Mouse (Mus musculus) ES-E14 (cell line): ENCODE results near the gene Tmed9. TPM values are rescaled to one million over a fixed set of nuclear protein-coding genes. Genes with fewer than 3 reads are reported as not detected.

Experiments used
- DNase-seq: peaks from one replicate; pipeline ENCODE4 v3.0.0-alpha.2; 2013; ENCODE audit warnings: low read depth, low spot score
- H3K27ac ChIP-seq: 2 replicates; pipeline ENCODE4 v1.5.1; 2012; ENCODE audit warnings: low read depth, mild to moderate bottlenecking, low read length, moderate library complexity, mixed read lengths; ENCODE audit not compliant: poor library complexity, insufficient read depth, severe bottlenecking
- H3K36me3 ChIP-seq: 2 replicates; pipeline ENCODE4 v1.6.1; 2012; ENCODE audit warnings: mild to moderate bottlenecking, low read length, moderate library complexity, mixed read lengths; ENCODE audit not compliant: control insufficient read depth, poor library complexity, insufficient read depth, severe bottlenecking
- H3K4me1 ChIP-seq, 2 experiments: fragments of 150-350 bp in 1 of 2; sonication (generic) in 1 of 2; 2 replicates each; pipeline ENCODE4 v1.6.1; 2012; ENCODE audit warnings: low read length in 2 of 2, mild to moderate bottlenecking in 1 of 2, mixed read lengths in 1 of 2; ENCODE audit not compliant: control insufficient read depth in 2 of 2, insufficient read depth in 2 of 2, poor library complexity in 1 of 2
- H3K4me3 ChIP-seq, 2 experiments: fragments of 150-350 bp in 1 of 2; sonication (generic) in 1 of 2; 2 replicates each; pipeline ENCODE4 v1.5.1; 2012; ENCODE audit warnings: low read length in 2 of 2, low read depth in 1 of 2, mild to moderate bottlenecking in 1 of 2, mixed read lengths in 1 of 2; ENCODE audit not compliant: insufficient read depth in 1 of 2, poor library complexity in 1 of 2, severe bottlenecking in 1 of 2
- H3K9ac ChIP-seq: 2 replicates; pipeline ENCODE4 v1.6.1; 2012; ENCODE audit warnings: low read depth, mild to moderate bottlenecking, low read length, mixed read lengths; ENCODE audit not compliant: poor library complexity, insufficient read depth, severe bottlenecking
- H3K9me3 ChIP-seq: fragments of 150-350 bp; sonication (generic); 2 replicates; pipeline ENCODE4 v1.6.1; 2012; ENCODE audit warnings: low read depth, mild to moderate bottlenecking, low read length; ENCODE audit not compliant: control insufficient read depth, insufficient read depth
- CHD2 ChIP-seq: IDR thresholded peaks from 2 replicates; pipeline ENCODE4 v1.6.1; 2014; ENCODE audit warnings: mild to moderate bottlenecking, low read depth, low read length, inconsistent platforms
- HCFC1 ChIP-seq: IDR thresholded peaks from 2 replicates; pipeline ENCODE4 v1.6.1; 2012; ENCODE audit warnings: low read length, inconsistent platforms, borderline replicate concordance; ENCODE audit not compliant: insufficient read depth
- MAFK ChIP-seq: IDR thresholded peaks from 2 replicates; pipeline ENCODE4 v1.6.1; 2014; ENCODE audit warnings: mild to moderate bottlenecking, low read depth, low read length, inconsistent platforms; ENCODE audit not compliant: insufficient read depth
- ZC3H11A ChIP-seq: IDR thresholded peaks from 2 replicates; pipeline ENCODE4 v1.6.1; 2012; ENCODE audit warnings: low read depth, mild to moderate bottlenecking, inconsistent platforms, low read length, borderline replicate concordance
- ZNF384 ChIP-seq: IDR thresholded peaks from 2 replicates; pipeline ENCODE4 v1.6.1; 2012; ENCODE audit warnings: low read depth, low read length, inconsistent platforms
- in situ Hi-C, 2 experiments: fragments of 600-800 bp; cut with MboI; formaldehyde crosslinking; loops; one replicate each; pipeline ENCODE4 v1.15.1; 2025; ENCODE audit warnings: low sequenced_read_pairs in 2 of 2, inconsistent platforms in 1 of 2; ENCODE audit not compliant: unreplicated experiment in 2 of 2
- total RNA-seq: library from RNA; depleted of rRNA; stranded (reverse); fragments of 300-350 nt; gene quantifications from 2 replicates; pipeline ENCODE4 v1.2.3, GENCODE M21; 2012

The Tmed9 gene
- total RNA-seq, 1 experiment: 363 TPM

- peak overlapping the region; percentile 64; the same call in 1 of the 2 replicates for H3K27ac ChIP-seq
Observed at GRCm38 (mm10) chr13:55569726-55570285, 3.7 kb upstream of the Tmed9 start.

GRCm38 (mm10) chr13:55570286-55570973, 3.1 kb upstream of the Tmed9 start:
- Histone ChIP-seq H3K4me1 (peaks cover 0 to 5% of the 10 kb centered on the region in 2 experiments; a peak in 1 of 4 replicates), H3K9me3 (peaks cover 2% of the 10 kb centered on the region; the same call in 1 of the 2 replicates), H3K27ac (peak overlapping the region; percentile 64), H3K36me3 (peaks cover 12% of the 10 kb centered on the region; the same call in 1 of the 2 replicates), H3K4me3 (peak overlapping the region; percentile 100), H3K9ac (peak overlapping the region; percentile 94)
- no peak for DNase-seq
- TF ChIP-seq HCFC1: 0 out of 2 replicates have a peak, but pooled peaks have one; percentile 34
- TF ChIP-seq CHD2: no peak
- TF ChIP-seq ZC3H11A: no peak
- TF ChIP-seq ZNF384: no peak
- in situ Hi-C loops: no loop called here

More at GRCm38 (mm10) chr13:55569726-55570285, 3.7 kb upstream of the Tmed9 start:
- H3K4me1 ChIP-seq: peaks cover 0 to 5% of the 10 kb centered on the region in 2 experiments; a peak in 1 of 4 replicates
- H3K4me3 ChIP-seq: peak overlapping the region; percentile 100
- peaks cover 2% of the 10 kb centered on the region; the same call in 1 of the 2 replicates for H3K9me3 ChIP-seq
- H3K36me3 ChIP-seq: peaks cover 12% of the 10 kb centered on the region; the same call in 1 of the 2 replicates
- in situ Hi-C loops: no loop called here
- peak overlapping the region; percentile 94 for H3K9ac ChIP-seq
- DNase-seq: no peak
- no peak for TF ChIP-seq ZC3H11A

- Histone ChIP-seq H3K27ac (peak within 1 kb of the TSS; percentile 64), H3K4me1 (peaks cover 0 to 5% of the 10 kb centered on the region in 2 experiments; a peak in 1 of 4 replicates), H3K4me3 (peak within 1 kb of the TSS; percentile 100), H3K9ac (peak within 1 kb of the TSS; percentile 94), H3K9me3 (peaks cover 2% of the 10 kb centered on the region; the same call in 1 of the 2 replicates), H3K36me3 (peaks cover 9% of the 10 kb centered on the region; the same call in 1 of the 2 replicates)
- DNase-seq: peak; percentile 86
- peak; percentile 22; the same call in 1 of the 2 replicates for TF ChIP-seq CHD2
- TF ChIP-seq ZC3H11A: no peak
- no peak for TF ChIP-seq MAFK
- TF ChIP-seq ZNF384: no peak
- peak; percentile 87 for TF ChIP-seq HCFC1
- in situ Hi-C loops: no loop called here
Observed at GRCm38 (mm10) chr13:55571027-55571751, 2.3 kb upstream of the Tmed9 start, which contains the start of gene Fam193b. Gene Fam193b (minus strand): TSS chr13:55571120.

GRCm38 (mm10) chr13:55571977-55572376, 1.6 kb upstream of the Tmed9 start:
- H3K27ac ChIP-seq: no peak overlapping the region
- no peak overlapping the region for H3K9ac ChIP-seq
- H3K4me3 ChIP-seq: peak overlapping the region in 1 of 2 experiments; percentile 100; a peak in 2 of 4 replicates
- DNase-seq: no peak
- peaks cover 0 to 5% of the 10 kb centered on the region in 2 experiments; a peak in 1 of 4 replicates for H3K4me1 ChIP-seq
- in situ Hi-C loops: no loop called here
- peaks cover 2% of the 10 kb centered on the region; the same call in 1 of the 2 replicates for H3K9me3 ChIP-seq
- TF ChIP-seq ZC3H11A: no peak
- no peak for TF ChIP-seq CHD2
- H3K36me3 ChIP-seq: peaks cover 6% of the 10 kb centered on the region; the same call in 1 of the 2 replicates
